16 mouse cellular contexts compared by ENCODE assay signal in the genomic region with DNA sequence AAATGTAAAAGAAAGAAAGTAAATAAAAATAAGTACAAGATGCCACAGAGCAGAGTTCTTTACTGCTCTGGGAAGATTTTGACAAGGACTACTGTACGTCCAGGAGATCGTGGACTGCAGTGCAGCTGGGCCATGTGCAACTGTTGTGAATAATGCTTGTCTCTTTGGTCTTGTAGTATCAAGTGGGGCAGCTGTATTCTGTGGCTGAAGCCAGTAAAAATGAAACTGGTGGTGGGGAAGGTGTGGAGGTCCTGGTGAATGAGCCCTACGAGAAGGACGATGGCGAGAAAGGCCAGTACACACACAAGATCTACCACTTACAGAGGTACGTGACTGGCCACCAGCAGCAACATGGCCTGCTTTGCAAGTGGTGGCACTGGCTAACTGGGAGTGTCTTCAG. TPM values are rescaled to one million over a fixed set of nuclear protein-coding genes. Genes with fewer than 3 reads are reported as not detected.
DNase-seq lines count a peak whose midpoint lies in the region; ATAC-seq lines count a peak whose summit lies in the region.
"Had no signal": no experiment of that assay in that cellular context is flagged by ENCODE, and none has a peak within 500 bp of the region (broad histone marks: within the 10 kb centered on the region; RNA-seq: fewer than 3 reads in every experiment).

No protein-coding gene starts in this region.

- WGBS in heart, embryonic 15.5 days = 92% methylated on average over 6 of the region's 6 CpGs
- WGBS in kidney, embryonic 16.5 days = 89% methylated on average over 6 of the region's 6 CpGs
- 79% methylated on average over 6 of the region's 6 CpGs for WGBS in stomach, embryonic 14.5 days

- DNase-seq in heart, adult 18-20 months = no peak
- DNase-seq in kidney, postnatal 14 days = no peak
- DNase-seq in A20 (ENCODE audit: low read depth, low spot score) = peak; percentile 49
- DNase-seq in thymus, postnatal 10 days (ENCODE audit: low spot score in 2 of 2) = no peak
- DNase-seq: cerebellum, adult 9-10 months; right cerebral cortex, adult 18-20 months had no signal

- no peak overlapping the region for H3K9ac ChIP-seq in heart, embryonic 15.5 days
- no peak overlapping the region for H3K9ac ChIP-seq in kidney, embryonic 16.5 days (replicated peaks; ENCODE audit: low read length)
- no peak overlapping the region for H3K9ac ChIP-seq in stomach, embryonic 14.5 days (replicated peaks; ENCODE audit: low read depth, low read length)
- H3K9ac ChIP-seq: embryonic facial prominence, embryonic 12.5 days; limb, embryonic 13.5 days; liver, embryonic 15.5 days; midbrain, embryonic 13.5 days; neural tube, embryonic 13.5 days had no signal

- no peak overlapping the region for H3K4me3 ChIP-seq in heart, embryonic 15.5 days
- H3K4me3 ChIP-seq in kidney, embryonic 16.5 days (ENCODE audit: low read length) = no peak overlapping the region
- H3K4me3 ChIP-seq in stomach, embryonic 14.5 days (ENCODE audit: low read depth, low read length) = no peak overlapping the region
- H3K4me3 ChIP-seq: embryonic facial prominence, embryonic 12.5 days; limb, embryonic 13.5 days; liver, embryonic 15.5 days; midbrain, embryonic 13.5 days; neural tube, embryonic 13.5 days had no signal

- no peak for ATAC-seq in heart, embryonic 15.5 days (replicated peaks; ENCODE audit: insufficient number of reproducible peaks, insufficient read depth, low FRiP score, low read depth)
- no peak for ATAC-seq in kidney, embryonic 16.5 days (ENCODE audit: low FRiP score, low TSS enrichment)
- ATAC-seq in stomach, embryonic 14.5 days (ENCODE audit: insufficient number of reproducible peaks, insufficient read depth, low FRiP score, low read depth) = no peak
- ATAC-seq: forebrain, embryonic 16.5 days; midbrain, embryonic 13.5 days had no signal

- no peaks in the 10 kb centered on the region for H3K27me3 ChIP-seq in heart, embryonic 15.5 days
- no peaks in the 10 kb centered on the region for H3K27me3 ChIP-seq in kidney, embryonic 16.5 days (ENCODE audit: insufficient read depth, low read length)
- no peaks in the 10 kb centered on the region for H3K27me3 ChIP-seq in stomach, embryonic 14.5 days (ENCODE audit: control insufficient read depth, insufficient read depth, low read length)
- H3K27me3 ChIP-seq: embryonic facial prominence, embryonic 12.5 days; limb, embryonic 13.5 days; liver, embryonic 15.5 days; midbrain, embryonic 13.5 days; neural tube, embryonic 13.5 days had no signal

- peaks cover 50% of the 10 kb centered on the region for H3K36me3 ChIP-seq in heart, embryonic 15.5 days
- peaks cover 56% of the 10 kb centered on the region for H3K36me3 ChIP-seq in kidney, embryonic 16.5 days (ENCODE audit: insufficient read depth, low read length)
- H3K36me3 ChIP-seq in stomach, embryonic 14.5 days (ENCODE audit: control insufficient read depth, insufficient read depth, low read length) = peaks cover 46% of the 10 kb centered on the region

- no peak overlapping the region for H3K4me2 ChIP-seq in heart, embryonic 15.5 days
- no peak overlapping the region for H3K4me2 ChIP-seq in kidney, embryonic 16.5 days (replicated peaks; ENCODE audit: low read depth, low read length)
- H3K4me2 ChIP-seq in stomach, embryonic 14.5 days (replicated peaks; ENCODE audit: low read depth, low read length) = no peak overlapping the region
- H3K4me2 ChIP-seq: embryonic facial prominence, embryonic 12.5 days; limb, embryonic 13.5 days; liver, embryonic 15.5 days; midbrain, embryonic 13.5 days; neural tube, embryonic 13.5 days had no signal

- H3K9me3 ChIP-seq in heart, embryonic 15.5 days (replicated peaks) = no peaks in the 10 kb centered on the region
- no peaks in the 10 kb centered on the region for H3K9me3 ChIP-seq in kidney, embryonic 16.5 days (ENCODE audit: low read length)
- H3K9me3 ChIP-seq in stomach, embryonic 14.5 days (ENCODE audit: control insufficient read depth, low read depth, low read length) = no peaks in the 10 kb centered on the region
- H3K9me3 ChIP-seq: embryonic facial prominence, embryonic 12.5 days; limb, embryonic 13.5 days; liver, embryonic 15.5 days; midbrain, embryonic 13.5 days; neural tube, embryonic 13.5 days had no signal

- H3K27ac ChIP-seq in heart, embryonic 15.5 days = 0 out of 2 replicates have a peak overlapping the region, but pooled peaks have one; percentile 36
- peak overlapping the region; percentile 59 for H3K27ac ChIP-seq in kidney, embryonic 16.5 days (ENCODE audit: low read length)
- H3K27ac ChIP-seq in stomach, embryonic 14.5 days (ENCODE audit: low read length) = peak overlapping the region; percentile 21; the same call in 1 of the 2 replicates
- H3K27ac ChIP-seq: embryonic facial prominence, embryonic 12.5 days; kidney, postnatal 0 days; limb, embryonic 13.5 days; liver, embryonic 15.5 days; midbrain, embryonic 13.5 days; neural tube, embryonic 13.5 days had no signal

- peaks cover 22% of the 10 kb centered on the region for H3K4me1 ChIP-seq in heart, embryonic 15.5 days (replicated peaks)
- 0 out of 2 replicates have a peak, but pooled peaks cover 5% of the 10 kb centered on the region for H3K4me1 ChIP-seq in kidney, embryonic 16.5 days (ENCODE audit: insufficient read depth, low read length)
- no peaks in the 10 kb centered on the region for H3K4me1 ChIP-seq in stomach, embryonic 14.5 days (ENCODE audit: control insufficient read depth, insufficient read depth, low read length)
- H3K4me1 ChIP-seq: embryonic facial prominence, embryonic 12.5 days; limb, embryonic 13.5 days; midbrain, embryonic 13.5 days had no signal

RNA-seq across cellular contexts. Expression of a gene that starts 10.1 kb away (rescaled TPM):
- 63.4 and 75.2 TPM in 2 replicates for polyA plus RNA-seq in heart, embryonic 15.5 days (2015; fragmentation: Nextera tagmentation; extraction: Ambion mirVana)
- 100 to 1,000 TPM in 1 of 2 experiments, 10 to 100 TPM in 1; 98.2 to 107 TPM for total RNA-seq in heart, adult 18-20 months (2021)
- polyA plus RNA-seq in kidney, embryonic 16.5 days (2015; fragmentation: Nextera tagmentation; extraction: Ambion mirVana) = 70.4 and 72.1 TPM in 2 replicates
- polyA plus RNA-seq in stomach, embryonic 14.5 days (2014; fragmentation: Nextera tagmentation; extraction: Ambion mirVana) = 74.4 and 91.8 TPM in 2 replicates

RNA-seq across cellular contexts. Expression of a gene that starts 32.8 kb away (rescaled TPM):
- polyA plus RNA-seq in heart, embryonic 15.5 days (2015; fragmentation: Nextera tagmentation; extraction: Ambion mirVana) = 19.6 and 28.8 TPM in 2 replicates
- 10 to 100 TPM; 24.1 to 28.3 TPM for total RNA-seq in heart, adult 18-20 months (2021)
- 33.2 and 34.2 TPM in 2 replicates for polyA plus RNA-seq in kidney, embryonic 16.5 days (2015; fragmentation: Nextera tagmentation; extraction: Ambion mirVana)
- polyA plus RNA-seq in stomach, embryonic 14.5 days (2014; fragmentation: Nextera tagmentation; extraction: Ambion mirVana) = 25.9 and 27.7 TPM in 2 replicates

RNA-seq across cellular contexts. Expression of a gene that starts 52.3 kb away (rescaled TPM):
- polyA plus RNA-seq in heart, embryonic 15.5 days (2015; fragmentation: Nextera tagmentation; extraction: Ambion mirVana) = 62.1 and 79.0 TPM in 2 replicates
- 10 to 100 TPM; 87.2 to 96.1 TPM for total RNA-seq in heart, adult 18-20 months (2021)
- polyA plus RNA-seq in kidney, embryonic 16.5 days (2015; fragmentation: Nextera tagmentation; extraction: Ambion mirVana) = 83.0 and 85.9 TPM in 2 replicates
- 31.2 and 34.3 TPM in 2 replicates for polyA plus RNA-seq in stomach, embryonic 14.5 days (2014; fragmentation: Nextera tagmentation; extraction: Ambion mirVana)
